Mouse (Mus musculus) brain, adult 2 months (tissue): Measurements from ENCODE around the gene Tars.

Experiments
- DNase-seq: peaks from one replicate; pipeline ENCODE4 v3.0.0; 2011; ENCODE audit warnings: low read depth, low spot score

Tars gene

GRCm38 (mm10) chr15:11361824-11362223 is 37.6 kb downstream of the Tars start:
- DNase-seq = no peak

DNA sequence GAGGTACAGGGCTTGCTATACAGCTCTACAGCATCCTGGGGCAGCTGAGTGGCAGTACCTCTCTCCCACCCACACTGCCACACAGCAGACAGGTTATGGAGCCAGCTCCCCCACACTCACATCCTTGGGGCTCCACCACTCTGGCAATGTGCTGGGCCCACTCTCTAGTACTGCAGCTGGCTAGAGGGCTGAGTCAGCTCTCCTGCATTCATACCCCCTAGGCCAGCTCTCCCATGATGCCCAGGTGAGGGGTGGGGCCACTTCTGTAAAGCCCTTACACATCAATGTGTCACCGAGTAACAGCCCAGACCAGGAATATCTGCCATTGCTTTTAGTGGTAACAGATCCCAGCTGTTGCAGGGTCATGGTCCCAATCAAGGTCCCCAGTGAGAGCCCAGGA is 38.6 kb downstream of the Tars start:
- DNase-seq = no peak

- no peak for DNase-seq
Observed at GRCm38 (mm10) chr15:11357501-11357900, 42.0 kb downstream of the Tars start.

DNA sequence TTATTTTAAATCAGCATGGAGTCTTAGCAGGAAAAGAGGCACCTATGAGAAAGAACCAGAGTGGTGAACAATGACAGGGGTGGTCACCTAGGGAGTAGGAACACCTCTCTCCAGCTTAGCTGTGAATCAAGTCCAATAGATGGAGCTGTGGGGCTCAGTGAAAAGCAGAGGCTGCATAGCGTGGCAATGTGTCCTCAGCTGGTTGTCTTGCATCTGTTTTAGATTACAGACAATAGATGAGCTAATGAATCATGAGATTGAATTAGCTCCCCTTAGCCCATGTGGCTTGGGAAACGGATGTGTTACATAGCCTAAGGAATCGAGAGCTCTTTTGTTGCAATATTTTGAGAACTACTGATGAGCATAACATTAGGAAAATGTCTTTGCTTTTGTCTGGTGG is 43.6 kb downstream of the Tars start:
- no peak for DNase-seq

DNA sequence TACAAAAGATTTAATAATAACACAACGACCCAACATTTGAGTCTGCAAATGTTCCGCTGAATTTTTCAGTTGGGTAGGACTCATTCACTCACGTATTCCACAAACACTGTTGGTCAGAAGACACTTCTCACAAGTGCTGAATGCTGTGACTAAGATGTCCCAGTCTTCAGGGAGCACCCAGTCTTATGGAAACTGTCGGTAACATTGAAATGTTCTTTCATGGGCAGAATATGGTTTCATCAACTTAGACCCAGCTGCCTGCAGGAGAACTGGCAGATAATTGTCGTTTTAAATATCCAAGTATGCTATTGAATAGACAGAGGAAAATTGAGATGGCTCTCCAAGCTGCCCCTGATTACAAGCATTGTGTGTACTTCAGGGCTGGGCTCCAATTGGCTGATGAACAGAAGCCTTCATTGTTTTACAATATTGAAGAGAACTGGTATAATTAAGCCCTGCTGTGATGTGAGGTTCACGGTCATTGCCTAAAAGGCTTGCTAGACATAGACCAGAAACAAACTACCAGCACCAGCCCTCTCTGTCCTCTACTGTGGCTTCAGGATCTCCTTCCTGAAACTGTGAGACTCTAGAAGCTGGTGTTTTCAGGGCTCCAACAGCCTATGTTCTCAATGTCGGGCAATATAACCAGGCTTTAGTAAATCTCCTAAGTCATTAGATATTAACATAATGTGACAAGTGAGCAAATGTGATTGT is 59.8 kb downstream of the Tars start:
- DNase-seq = peak; percentile 21
